Mouse (Mus musculus) heart, postnatal 0 days (tissue): ENCODE data around the gene Slc25a53. TPM values are rescaled to one million over a fixed set of nuclear protein-coding genes. Genes with fewer than 3 reads are reported as not detected.

Source experiments
- ATAC-seq: fragments of 200-750 bp; cut with Nextera tagmentation; 2 replicates; pipeline ENCODE4 v1.8.0; 2017; ENCODE audit warnings: low read depth, moderate number of reproducible peaks, moderate library complexity; ENCODE audit not compliant: insufficient read depth
- DNase-seq: peaks from one replicate; pipeline ENCODE4 v3.0.0-alpha.2; 2016; ENCODE audit warnings: low spot score
- H3K27ac ChIP-seq: fragments of 300-500 bp; sonication (generic); 2 replicates; pipeline ENCODE4 v1.5.1; 2014; ENCODE audit warnings: low read depth, mild to moderate bottlenecking
- H3K27me3 ChIP-seq: fragments of 300-500 bp; sonication (generic); 2 replicates; pipeline ENCODE4 v1.6.1; 2014; ENCODE audit warnings: low read length, mixed read lengths; ENCODE audit not compliant: control insufficient read depth, insufficient read depth
- H3K36me3 ChIP-seq: fragments of 300-500 bp; sonication (generic); replicated peaks from 2 replicates; pipeline ENCODE4 v1.6.1; 2014; ENCODE audit warnings: low read length, mixed read lengths; ENCODE audit not compliant: control insufficient read depth, insufficient read depth
- H3K4me1 ChIP-seq: fragments of 300-500 bp; sonication (generic); 2 replicates; pipeline ENCODE4 v1.6.1; 2014; ENCODE audit warnings: antibody characterized with exemption; ENCODE audit not compliant: control insufficient read depth, insufficient read depth
- H3K4me2 ChIP-seq: fragments of 300-500 bp; sonication (generic); 2 replicates; pipeline ENCODE4 v1.6.1; 2014; ENCODE audit warnings: low read depth, mild to moderate bottlenecking, low read length, moderate library complexity
- H3K4me3 ChIP-seq: fragments of 300-500 bp; sonication (generic); 2 replicates; pipeline ENCODE4 v1.5.1; 2014; ENCODE audit warnings: low read depth, low read length
- H3K9ac ChIP-seq: fragments of 300-500 bp; sonication (generic); replicated peaks from 2 replicates; pipeline ENCODE4 v1.6.1; 2014; ENCODE audit warnings: low read depth, low read length, mixed read lengths
- H3K9me3 ChIP-seq: fragments of 300-500 bp; sonication (generic); replicated peaks from 2 replicates; pipeline ENCODE4 v1.6.1; 2016; ENCODE audit warnings: low read length; ENCODE audit not compliant: control insufficient read depth
- CTCF ChIP-seq: IDR thresholded peaks from 2 replicates; pipeline ENCODE4 v1.5.1; 2016; ENCODE audit warnings: antibody characterized with exemption, control low read depth, low read depth
- EP300 ChIP-seq: IDR thresholded peaks from 2 replicates; pipeline ENCODE4 v1.6.1; 2016; ENCODE audit warnings: antibody characterized with exemption, low read depth
- WGBS: fragments of 180-500 bp; shearing (Covaris S2); extraction: QIAGEN DNeasy Blood & Tissue Kit; methylation state at CpG from one replicate; pipeline ENCODE4 v1.1.7; 2014; 5-methylcytosine and 5-hydroxymethylcytosine counted together
- polyA plus RNA-seq: library from polyadenylated mRNA; unstranded; fragments of >200 nt; fragmentation: Nextera tagmentation; extraction: Ambion mirVana; gene quantifications from 2 replicates; pipeline ENCODE4 v1.2.1, GENCODE M21; 2015
- total RNA-seq: library from RNA; depleted of rRNA; stranded (reverse); fragments of >200 nt; gene quantifications from 2 replicates; pipeline ENCODE4 v1.2.3, GENCODE M21; 2014; ENCODE audit warnings: low replicate concordance

The Slc25a53 gene
- total and polyA plus RNA-seq, 2 experiments from 2014 or later, result 2.3 to 3.6 TPM

DNA sequence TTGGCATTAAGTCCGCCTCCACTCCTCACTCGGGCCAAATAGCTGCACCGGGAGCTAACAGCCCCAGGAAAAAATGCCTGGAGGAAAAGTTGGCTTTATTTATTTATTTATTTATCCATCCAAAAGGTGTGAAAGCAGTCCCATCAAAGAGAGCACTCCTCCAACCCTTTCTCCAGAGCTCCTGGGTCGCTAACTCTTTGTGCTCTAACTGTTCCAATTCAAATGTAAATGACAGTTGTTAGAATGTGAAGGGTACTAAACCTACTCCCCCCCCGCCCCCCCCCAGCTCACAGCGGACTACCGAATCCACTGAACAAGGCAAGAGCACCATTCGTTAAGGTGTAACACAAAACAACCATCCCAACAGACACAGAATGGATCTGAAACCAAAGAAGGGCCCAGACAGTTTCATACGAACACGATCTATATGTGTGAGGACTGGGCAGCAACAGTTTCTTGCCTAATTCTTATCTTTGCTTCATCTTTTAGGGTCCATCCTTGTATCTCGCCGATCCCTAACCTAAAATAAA is 567 bp downstream of the Slc25a53 start:
- ATAC-seq, result no peak
- WGBS, result 17% methylated on average over 12 of the region's 12 CpGs

DNA sequence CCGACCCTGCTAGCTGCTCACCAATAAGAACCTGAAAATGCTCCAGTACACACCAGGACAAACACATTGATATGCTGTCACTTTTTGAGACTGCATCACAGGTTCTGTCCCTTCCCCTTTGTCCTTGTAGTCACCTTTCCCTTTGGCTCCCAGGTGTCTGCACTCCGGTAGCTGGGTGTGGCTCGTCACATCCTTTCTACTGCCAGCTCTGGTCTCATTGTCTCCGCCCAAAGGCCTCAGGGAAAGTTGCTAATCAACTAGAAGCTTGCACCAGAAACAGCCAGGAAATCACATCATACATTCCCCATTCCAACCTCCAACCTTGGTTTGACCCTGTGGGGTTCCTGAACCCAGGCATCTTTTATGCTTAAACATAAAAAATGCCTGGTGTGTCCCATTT is 3.8 kb downstream of the Slc25a53 start:
- Histone ChIP-seq H3K4me1 (no peaks in the 10 kb centered on the region), H3K4me3 (no peak overlapping the region), H3K36me3 (no peaks in the 10 kb centered on the region), H3K4me2 (no peak overlapping the region), H3K27ac (no peak overlapping the region), H3K9ac (no peak overlapping the region), H3K27me3 (no peaks in the 10 kb centered on the region), H3K9me3 (no peaks in the 10 kb centered on the region)
- no peak for ATAC-seq
- TF ChIP-seq EP300 (no peak), CTCF (no peak)
- 49% methylated on average over 4 of the region's 4 CpGs for WGBS
- no peak for DNase-seq

More for the DNA sequence above, 567 bp downstream of the Slc25a53 start:
- Histone ChIP-seq H3K9me3 (no peaks in the 10 kb centered on the region), H3K4me2 (peak overlapping the region; percentile 68), H3K36me3 (no peaks in the 10 kb centered on the region), H3K4me3 (peak overlapping the region; percentile 68), H3K9ac (peak overlapping the region; percentile 62), H3K27ac (peak overlapping the region; percentile 92), H3K27me3 (no peaks in the 10 kb centered on the region), H3K4me1 (no peaks in the 10 kb centered on the region)
- no peak for DNase-seq
- TF ChIP-seq CTCF, result no peak
- no peak for TF ChIP-seq EP300

DNA sequence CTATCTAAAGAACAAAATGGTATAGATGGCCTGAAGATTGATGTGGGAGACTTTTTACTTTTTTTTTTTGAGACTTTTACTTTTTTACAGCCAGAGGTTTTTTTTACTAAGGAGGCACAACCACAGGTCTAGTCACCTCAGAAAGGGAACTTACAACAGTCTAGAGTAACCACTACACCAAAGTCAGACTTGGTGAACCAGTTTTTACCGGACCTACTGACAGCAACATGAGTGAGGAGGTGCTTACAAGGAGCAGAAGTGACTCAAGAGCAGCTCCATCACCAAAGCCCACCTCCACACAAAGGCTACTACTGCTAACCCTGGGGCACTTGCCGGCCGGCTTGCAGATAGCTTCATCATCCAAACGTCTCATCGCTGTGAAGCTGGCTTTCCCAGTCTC is 6.4 kb downstream of the Slc25a53 start:
- 78% methylated on average over 5 of the region's 5 CpGs for WGBS
- no peak overlapping the region for H3K27ac ChIP-seq

DNA sequence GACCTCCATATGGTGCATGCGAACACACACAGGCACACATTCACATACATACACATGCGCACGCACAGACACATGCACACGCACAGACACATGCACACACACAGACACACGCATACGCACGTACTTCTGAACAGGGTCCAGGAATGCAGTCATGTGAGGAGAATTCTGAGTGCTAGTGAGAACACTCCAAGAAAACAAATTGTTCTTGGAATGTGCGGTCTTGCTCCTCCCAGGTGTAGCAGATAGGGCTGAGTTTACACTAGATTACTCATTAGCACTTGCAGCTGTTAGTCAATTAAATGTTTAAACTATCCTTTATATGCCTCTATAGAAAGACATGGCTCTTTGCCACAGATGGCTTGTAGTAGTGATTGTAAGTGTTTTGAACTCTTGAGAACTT is 7.2 kb downstream of the Slc25a53 start:
- H3K9ac ChIP-seq, result no peak overlapping the region
- ATAC-seq (no peak), DNase-seq (no peak)
- 94% methylated on average over 8 of the region's 8 CpGs for WGBS
- peaks cover 9% of the 10 kb centered on the region; the same call in 1 of the 2 replicates for H3K36me3 ChIP-seq
- H3K4me2 ChIP-seq, result no peak overlapping the region
- no peaks in the 10 kb centered on the region for H3K27me3 ChIP-seq
- no peaks in the 10 kb centered on the region for H3K4me1 ChIP-seq
- H3K9me3 ChIP-seq, result no peaks in the 10 kb centered on the region
- no peak overlapping the region for H3K27ac ChIP-seq
- no peak overlapping the region for H3K4me3 ChIP-seq
- TF ChIP-seq EP300 (no peak), CTCF (no peak)

More for the DNA sequence above, 6.4 kb downstream of the Slc25a53 start:
- peaks cover 6% of the 10 kb centered on the region; the same call in 1 of the 2 replicates for H3K36me3 ChIP-seq
- no peak for ATAC-seq
- DNase-seq, result no peak
- no peaks in the 10 kb centered on the region for H3K27me3 ChIP-seq
- no peak overlapping the region for H3K9ac ChIP-seq
- TF ChIP-seq EP300 (no peak), CTCF (no peak)
- H3K4me3 ChIP-seq, result no peak overlapping the region
- no peaks in the 10 kb centered on the region for H3K9me3 ChIP-seq
- no peak overlapping the region for H3K4me2 ChIP-seq
- H3K4me1 ChIP-seq, result no peaks in the 10 kb centered on the region

DNA sequence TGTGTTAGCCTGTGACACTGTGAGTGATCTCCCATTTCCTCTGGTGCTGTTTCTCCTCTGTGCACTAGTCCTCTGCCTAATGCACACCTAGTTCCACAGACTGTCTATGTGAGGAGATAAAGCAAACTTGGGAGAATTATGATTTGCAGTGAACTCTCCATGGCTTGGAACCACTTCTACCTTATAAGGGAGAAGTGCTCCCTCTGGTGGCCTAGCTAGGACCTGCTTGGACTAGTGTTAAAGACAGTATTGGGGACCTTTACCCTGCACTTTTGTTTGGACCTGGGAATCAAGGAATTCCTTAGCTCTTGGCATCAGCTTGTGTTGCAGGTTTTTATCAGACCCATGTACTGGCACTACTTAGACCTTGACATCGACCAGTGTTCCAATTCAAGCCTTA is 18.8 kb downstream of the Slc25a53 start:
- Histone ChIP-seq H3K4me3 (no peak overlapping the region), H3K4me1 (no peaks in the 10 kb centered on the region), H3K27me3 (no peaks in the 10 kb centered on the region), H3K4me2 (no peak overlapping the region), H3K36me3 (0 out of 2 replicates have a peak, but pooled peaks cover 2% of the 10 kb centered on the region), H3K27ac (no peak overlapping the region), H3K9me3 (no peaks in the 10 kb centered on the region), H3K9ac (no peak overlapping the region)
- ATAC-seq, result peak; percentile 33; the same call in 1 of the 2 replicates
- DNase-seq, result peak; percentile 9
- TF ChIP-seq CTCF (peak; percentile 61), EP300 (no peak)
- 6% methylated on average over 1 of the region's 1 CpGs for WGBS

DNA sequence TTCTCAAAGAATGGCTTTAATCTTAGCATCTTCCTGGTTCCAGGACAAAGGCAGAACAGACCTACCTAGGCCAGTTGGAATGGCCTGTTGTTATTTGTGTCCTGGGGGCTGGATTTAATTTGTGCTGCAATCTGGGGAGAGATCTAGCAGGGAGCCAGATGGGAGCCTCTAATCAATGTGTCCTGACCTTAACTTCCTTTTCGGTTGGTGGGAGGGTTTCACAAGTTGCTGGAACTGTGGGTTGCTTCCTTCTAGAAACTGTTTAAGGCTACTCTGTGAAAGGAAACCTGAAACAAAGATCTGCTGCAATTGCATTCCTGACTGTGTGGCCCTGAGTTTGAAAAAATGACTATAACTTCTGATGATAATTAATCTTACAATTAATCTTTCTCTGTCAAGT is 20.4 kb downstream of the Slc25a53 start:
- H3K27ac ChIP-seq, result no peak overlapping the region
- peaks cover 13% of the 10 kb centered on the region; the same call in 1 of the 2 replicates for H3K36me3 ChIP-seq
- H3K27me3 ChIP-seq, result no peaks in the 10 kb centered on the region
- H3K4me1 ChIP-seq, result no peaks in the 10 kb centered on the region
- TF ChIP-seq EP300 (no peak), CTCF (no peak)
- no peaks in the 10 kb centered on the region for H3K9me3 ChIP-seq
- no peak for ATAC-seq
- no peak overlapping the region for H3K4me2 ChIP-seq
- H3K9ac ChIP-seq, result no peak overlapping the region
- no peak for DNase-seq
- 68% methylated on average over 1 of the region's 1 CpGs for WGBS
- H3K4me3 ChIP-seq, result no peak overlapping the region
